Mouse (Mus musculus) thymus, postnatal 25 days (tissue): ENCODE data around the gene Rps6kc1.

Source experiments
- DNase-seq: peaks from one replicate; pipeline ENCODE4 v3.0.0; 2022

Gene Rps6kc1

DNA sequence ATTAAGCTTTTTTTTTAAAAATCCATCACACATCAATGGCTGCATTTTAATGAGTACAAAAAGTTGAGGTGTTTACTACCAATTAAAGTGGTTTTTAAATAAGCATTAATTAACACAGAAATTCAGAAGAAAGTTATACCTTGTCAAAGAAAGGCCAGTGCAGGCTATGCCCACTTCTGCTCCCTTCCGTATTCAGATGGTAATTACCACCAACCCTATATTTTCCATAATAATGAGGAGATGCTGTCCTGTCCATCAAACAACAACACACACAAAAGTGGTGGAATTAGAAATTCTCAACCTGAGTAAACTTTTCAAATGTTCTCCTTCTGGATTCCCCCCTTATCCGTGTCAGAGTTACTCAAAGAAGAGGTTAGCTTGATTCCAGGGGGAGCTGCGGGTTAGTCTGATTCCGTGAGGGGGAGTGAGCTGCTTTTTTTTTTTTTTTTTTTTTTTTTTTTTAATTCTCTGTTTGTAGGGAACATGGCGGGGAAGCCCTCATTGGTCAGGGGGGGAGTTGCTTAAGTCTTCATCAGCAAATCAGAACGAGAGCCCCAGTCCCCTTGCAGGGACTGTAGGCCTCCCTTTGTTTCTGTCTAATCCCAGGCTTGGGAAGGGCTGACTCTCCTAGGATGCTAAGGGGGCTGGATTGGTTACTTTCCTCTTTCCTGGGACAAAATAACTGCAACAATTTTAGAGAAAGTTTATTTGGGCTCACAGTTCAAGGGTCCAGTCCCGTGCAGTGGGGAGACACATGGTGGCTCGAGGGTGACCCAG is 159.6 kb downstream of the Rps6kc1 start:
- DNase-seq, result no peak

GRCm38 (mm10) chr1:190748937-190749336 is 162.6 kb downstream of the Rps6kc1 start:
- no peak for DNase-seq

GRCm38 (mm10) chr1:190741421-190741820 is 170.1 kb downstream of the Rps6kc1 start:
- no peak for DNase-seq

GRCm38 (mm10) chr1:190732803-190733202 is 178.8 kb downstream of the Rps6kc1 start:
- no peak for DNase-seq

DNA sequence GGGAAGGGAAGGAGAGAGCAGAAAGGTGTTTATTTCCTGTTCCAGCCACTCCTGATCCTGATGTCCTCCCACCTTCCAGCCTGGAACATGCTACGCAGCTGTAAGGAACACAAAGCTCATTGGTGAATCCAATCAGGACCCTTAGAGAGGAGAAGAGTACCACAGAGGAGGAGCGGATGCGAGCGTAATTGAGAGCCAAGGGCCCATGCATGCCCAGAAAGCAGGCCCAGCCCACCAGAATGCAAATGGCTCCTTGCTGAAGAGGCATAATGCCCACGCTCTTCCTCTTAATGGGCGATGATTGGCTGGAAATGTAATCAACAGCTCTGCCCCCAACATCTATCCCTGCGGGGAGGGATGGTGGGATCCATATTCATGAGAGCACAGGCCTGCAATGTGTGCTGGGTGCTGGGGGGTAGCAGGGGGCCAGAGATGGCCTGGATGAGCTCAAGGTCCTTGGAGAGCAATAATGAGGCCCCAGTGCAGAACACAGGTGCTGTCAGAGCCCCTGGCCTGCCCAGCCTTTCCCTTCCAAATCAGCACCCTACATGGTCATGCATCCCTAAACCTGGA is 182.0 kb downstream of the Rps6kc1 start:
- no peak for DNase-seq

DNA sequence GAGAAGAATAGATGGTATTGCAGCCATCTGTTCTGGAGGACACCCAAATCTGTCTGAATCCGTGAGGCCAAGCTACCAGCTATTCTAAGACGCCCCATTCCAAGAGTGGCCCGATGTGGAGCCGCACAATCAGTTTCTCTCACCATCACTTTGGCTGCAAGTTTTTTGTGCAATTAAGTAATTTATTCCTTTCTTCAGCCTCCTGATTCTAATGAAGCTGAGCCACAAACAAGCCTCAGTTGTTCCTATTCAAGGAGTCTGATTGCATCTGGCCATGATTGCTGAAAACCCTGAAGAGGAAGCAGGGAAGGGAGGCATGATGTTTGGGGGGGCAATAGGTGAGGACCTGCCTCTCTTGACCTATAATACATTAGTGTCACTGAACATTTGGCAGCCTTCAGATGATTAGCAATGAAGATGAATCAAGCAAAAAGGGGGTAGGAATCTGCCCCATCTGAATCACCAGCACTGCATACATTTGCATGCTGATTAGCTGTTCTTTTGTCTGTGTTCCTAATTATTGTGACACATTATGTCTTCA is 183.4 kb downstream of the Rps6kc1 start:
- DNase-seq, result no peak

GRCm38 (mm10) chr1:190727385-190727784 is 184.2 kb downstream of the Rps6kc1 start:
- no peak for DNase-seq

- DNase-seq, result no peak
Observed at GRCm38 (mm10) chr1:190724591-190725380, 186.8 kb downstream of the Rps6kc1 start.

DNA sequence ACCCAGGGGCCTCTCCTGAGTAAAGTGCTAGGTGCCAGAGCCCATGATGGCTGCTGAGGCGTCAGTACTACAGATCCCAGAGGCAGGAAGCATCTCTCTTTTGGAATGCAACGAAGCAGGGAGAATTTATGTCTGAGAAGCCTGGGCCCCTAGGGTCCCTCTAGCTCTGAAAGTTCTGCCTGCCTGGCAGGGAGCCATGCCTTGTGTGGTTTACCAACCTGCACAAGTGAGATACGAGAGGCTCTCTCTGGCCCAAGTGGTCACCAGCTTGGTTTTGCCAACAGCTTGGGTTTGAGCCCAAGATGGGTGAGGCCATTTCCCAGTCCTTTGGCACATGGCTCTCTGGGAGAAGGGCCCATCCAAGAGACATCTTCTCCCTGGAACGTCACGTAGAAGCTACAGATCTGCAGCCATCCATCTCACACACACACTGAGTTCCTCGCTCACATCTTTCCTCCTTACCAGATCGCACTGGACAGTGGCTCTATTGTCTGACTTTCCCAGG is 187.6 kb downstream of the Rps6kc1 start:
- DNase-seq, result no peak

DNA sequence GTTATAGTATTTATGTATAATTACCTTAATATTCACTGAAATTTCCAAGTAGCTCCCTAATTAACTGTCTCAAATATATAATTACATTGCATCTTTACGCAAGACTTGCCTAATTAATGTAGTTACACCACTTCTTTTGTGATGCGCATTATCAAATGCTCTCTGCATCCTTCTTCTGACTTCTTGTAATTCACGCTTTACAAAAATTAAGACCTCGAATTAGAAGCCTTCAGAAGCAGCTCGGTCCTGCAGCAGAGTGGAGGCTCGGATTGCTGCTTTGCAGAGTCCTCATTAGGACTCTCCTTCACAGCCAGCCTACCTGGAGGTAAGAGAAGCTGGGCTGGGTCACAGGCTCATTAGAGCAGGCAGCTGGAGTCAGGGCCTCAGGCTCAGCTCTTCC is 197.7 kb downstream of the Rps6kc1 start:
- no peak for DNase-seq

DNA sequence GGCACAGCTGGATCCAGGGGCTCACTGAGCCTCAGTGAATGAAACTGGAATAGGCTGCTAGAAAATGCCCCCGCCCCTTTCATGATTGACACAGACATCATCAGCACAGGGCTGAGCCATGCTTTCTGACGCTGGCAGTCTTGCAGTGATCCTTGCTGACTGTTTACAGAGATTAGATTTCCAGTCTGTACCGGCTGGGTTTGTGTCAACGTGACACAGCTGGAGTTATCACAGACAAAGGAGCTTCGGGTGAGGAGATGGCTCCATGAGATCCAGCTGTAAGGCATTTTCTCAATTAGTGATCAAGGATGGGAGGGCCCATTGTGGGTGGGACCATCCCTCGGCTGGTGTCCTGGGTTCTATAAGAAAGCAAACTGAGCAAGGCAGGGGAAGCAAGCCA is 214.0 kb downstream of the Rps6kc1 start:
- no peak for DNase-seq

GRCm38 (mm10) chr1:190695589-190695988 is 216.0 kb downstream of the Rps6kc1 start:
- DNase-seq, result no peak

DNA sequence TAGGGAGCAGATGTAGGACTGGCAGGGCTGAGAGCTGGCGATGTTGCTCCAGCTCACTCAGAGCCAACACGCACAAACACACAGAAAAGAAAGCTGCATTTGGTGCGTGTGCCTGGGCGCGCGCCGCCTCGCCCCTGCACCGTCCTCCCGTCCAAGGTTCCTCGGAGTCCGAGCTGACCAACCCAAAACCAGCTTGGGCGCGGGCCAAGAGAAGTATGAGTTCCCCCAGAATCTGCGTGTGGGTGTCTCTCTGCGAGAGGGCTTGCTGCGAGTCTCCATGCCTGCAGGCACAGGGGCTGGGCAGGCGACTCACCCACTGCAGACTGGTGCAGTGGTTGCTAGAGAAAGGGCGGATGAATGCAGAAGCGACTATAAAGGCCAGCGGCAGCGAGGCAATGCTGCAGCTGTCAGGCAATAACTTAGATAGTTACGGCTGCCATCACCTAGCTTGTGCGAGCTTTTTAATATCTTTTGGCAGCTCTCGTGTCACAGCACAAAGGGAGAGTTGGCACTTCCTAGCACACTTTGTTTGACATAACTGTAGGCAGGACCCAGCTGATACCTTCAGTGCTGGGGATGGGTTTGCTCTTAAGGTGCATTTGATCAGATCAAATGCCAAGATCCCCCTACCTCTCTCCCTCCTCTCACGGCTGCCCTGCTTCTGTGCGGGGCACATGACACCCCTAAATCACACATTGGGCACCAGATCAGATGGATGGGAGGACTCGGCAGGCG is 220.9 kb downstream of the Rps6kc1 start:
- DNase-seq, result no peak

DNA sequence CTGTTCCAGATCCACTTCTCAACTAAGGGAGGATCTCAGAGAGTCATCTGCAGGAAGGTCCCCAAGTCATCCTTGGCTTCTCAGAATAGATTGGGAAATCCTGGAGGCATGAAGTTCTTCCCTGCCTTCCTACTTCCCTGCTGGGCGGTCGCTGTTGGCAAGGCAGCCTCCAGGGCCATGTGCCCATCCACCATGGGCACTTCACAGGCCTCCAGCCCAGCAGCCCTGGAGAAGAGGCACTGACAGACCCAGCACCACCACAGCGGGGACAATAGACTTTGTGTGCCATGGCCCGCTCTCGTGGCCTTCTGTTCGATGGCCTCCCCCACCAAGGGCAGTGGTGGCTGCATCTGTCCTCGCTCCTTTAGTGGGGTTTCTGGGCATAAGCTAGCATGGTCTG is 228.5 kb downstream of the Rps6kc1 start:
- no peak for DNase-seq

DNA sequence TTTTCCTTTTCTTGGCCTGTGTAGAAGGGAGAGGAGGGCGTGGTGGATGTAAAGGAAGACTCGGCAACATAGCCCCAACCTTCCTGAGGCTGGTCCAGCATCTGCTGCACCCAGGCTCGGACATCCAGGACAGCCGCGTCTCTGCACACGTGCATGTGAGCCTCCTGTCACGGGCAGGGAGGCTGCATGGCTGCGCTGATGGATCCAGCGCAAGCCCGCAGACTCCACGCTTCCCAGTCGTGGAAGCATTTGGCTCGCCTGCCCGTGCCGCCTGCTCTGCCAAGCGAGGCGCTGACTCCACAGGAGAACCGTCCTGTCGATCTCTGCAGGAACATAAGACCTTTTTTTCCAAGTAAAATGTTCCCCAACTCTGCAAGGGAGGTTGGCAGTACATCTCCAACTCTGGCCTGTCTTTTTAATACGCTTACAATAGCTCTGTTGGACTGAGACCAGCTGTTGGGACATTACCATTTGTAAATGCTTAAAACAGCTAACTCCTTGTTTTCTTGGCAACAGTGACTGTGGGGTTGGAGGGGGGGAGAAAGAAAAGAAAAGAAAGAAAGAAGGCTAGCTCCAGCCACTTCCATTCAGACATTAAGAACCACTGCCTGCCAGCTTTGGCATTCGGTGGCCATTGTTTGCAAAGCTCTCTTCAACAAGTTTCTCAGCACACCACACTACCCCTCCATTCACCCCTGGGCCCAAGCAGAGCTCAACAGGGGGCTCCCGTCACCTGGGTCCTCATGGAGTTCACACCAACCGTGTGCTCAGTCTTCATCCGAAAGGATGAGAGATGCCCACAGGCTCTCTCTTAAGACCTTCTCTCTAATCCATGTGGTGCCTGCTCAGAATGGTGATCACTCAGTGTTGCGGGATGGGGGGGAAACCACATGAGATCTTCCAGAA is 229.3 kb downstream of the Rps6kc1 start:
- no peak for DNase-seq

- DNase-seq, result no peak
Observed at GRCm38 (mm10) chr1:190675455-190675854, 236.1 kb downstream of the Rps6kc1 start.

- no peak for DNase-seq
Observed at GRCm38 (mm10) chr1:190669099-190669498, 242.5 kb downstream of the Rps6kc1 start.

- no peak for DNase-seq
Observed at GRCm38 (mm10) chr1:190667821-190668220, 243.7 kb downstream of the Rps6kc1 start.

GRCm38 (mm10) chr1:190667326-190667725 is 244.2 kb downstream of the Rps6kc1 start:
- DNase-seq, result no peak

DNA sequence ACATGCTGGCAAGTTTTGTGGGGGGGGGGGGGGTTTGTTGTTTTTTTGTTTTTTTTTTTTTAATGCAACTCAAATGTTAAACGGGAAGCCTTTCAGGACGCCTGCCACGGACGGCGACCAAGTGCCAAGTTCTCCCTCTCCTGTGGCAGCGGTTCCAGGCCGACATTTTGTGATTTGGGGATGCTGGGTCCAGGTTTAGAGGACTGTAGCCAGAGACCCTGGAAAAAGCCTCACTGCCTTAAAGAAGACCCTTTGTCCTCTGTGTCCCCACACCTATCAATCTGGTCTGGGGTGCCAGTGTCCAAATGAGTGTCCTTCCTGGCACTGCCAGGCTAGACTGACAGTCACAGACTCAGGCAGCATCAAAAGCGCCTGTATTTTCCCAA is 246.1 kb downstream of the Rps6kc1 start:
- no peak for DNase-seq

GRCm38 (mm10) chr1:190664767-190665489 is 246.6 kb downstream of the Rps6kc1 start:
- no peak for DNase-seq
